Mouse (Mus musculus): Measurements from ENCODE around the gene Gm38431. TPM values are rescaled to one million over a fixed set of nuclear protein-coding genes. Genes with fewer than 3 reads are reported as not detected.

Gene Gm38431
- total RNA-seq, 1 experiment from 2014 or later = 4.7 TPM

GRCm38 (mm10) chr9:21113751-21114150 lies 22.0 kb upstream of the Gm38431 start:
- no peak for ATAC-seq (ENCODE audit: extremely low read depth, insufficient number of reproducible peaks, low FRiP score, poor library complexity, severe bottlenecking)

GRCm38 (mm10) chr9:21107607-21108237 lies 15.9 kb upstream of the Gm38431 start:
- no peak for ATAC-seq (ENCODE audit: extremely low read depth, insufficient number of reproducible peaks, low FRiP score, poor library complexity, severe bottlenecking)

DNA sequence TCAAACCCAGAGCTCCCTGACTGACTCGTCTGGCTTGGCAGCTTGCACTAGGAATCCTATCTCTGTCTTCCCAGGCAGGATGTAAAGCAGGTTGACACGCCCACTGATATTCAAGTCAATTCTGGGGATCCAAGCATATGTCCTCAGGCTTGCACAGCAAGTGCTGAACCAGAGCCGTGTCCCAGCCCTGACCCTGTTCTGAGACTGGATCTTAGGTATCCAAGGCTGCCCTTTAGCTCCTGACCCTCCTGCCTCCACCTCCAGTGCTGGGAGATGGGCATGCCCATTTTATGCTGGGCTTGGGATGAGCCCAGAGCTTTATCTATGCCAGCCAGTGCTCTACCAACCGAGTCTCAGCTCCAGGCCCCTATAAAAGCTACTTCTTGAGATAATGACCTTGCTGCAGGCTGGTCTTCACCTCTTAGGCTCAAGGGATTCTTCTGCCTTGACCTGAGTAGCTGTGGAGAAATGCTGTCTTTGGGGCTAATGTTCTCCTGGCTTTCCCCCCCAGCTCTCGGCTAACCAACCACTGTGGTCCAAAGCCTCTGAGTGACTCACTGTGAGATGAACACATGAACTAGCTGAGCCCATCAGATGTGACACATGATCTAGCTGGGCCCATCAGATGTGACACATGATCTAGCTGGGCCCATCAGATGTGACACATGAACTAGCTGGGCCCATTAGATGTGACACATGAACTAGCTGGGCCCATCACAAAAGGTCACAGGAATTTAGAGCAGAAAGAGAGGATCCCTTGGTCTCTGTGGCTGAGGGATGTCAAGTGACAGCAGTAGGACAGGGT lies 14.2 kb upstream of the Gm38431 start:
- ATAC-seq (ENCODE audit: extremely low read depth, insufficient number of reproducible peaks, low FRiP score, poor library complexity, severe bottlenecking) = no peak

DNA sequence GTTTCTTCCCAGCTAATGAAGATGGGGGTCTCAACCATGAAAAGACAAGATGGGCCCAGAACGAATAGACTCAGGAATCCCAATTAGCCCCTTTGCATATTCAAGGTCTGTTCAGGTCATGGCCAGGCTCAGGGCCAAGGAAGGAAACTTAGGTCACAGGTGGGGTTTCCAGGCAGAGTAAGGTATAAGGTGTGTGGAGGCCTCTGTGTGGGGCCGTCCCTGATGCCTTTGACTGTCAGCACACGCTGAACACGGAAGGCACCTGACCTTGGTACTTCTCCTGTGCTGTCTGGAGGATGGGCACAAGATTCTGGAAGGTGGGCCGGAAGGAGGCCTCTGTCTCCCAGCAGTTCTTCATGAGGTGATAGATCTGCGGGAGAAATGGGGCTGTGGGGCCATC lies 13.0 kb upstream of the Gm38431 start:
- no peak for ATAC-seq (ENCODE audit: extremely low read depth, insufficient number of reproducible peaks, low FRiP score, poor library complexity, severe bottlenecking)

GRCm38 (mm10) chr9:21102076-21102475 lies 10.3 kb upstream of the Gm38431 start:
- no peak for ATAC-seq (ENCODE audit: extremely low read depth, insufficient number of reproducible peaks, low FRiP score, poor library complexity, severe bottlenecking)

- ATAC-seq (ENCODE audit: extremely low read depth, insufficient number of reproducible peaks, low FRiP score, poor library complexity, severe bottlenecking) = no peak
Measured at GRCm38 (mm10) chr9:21100447-21101161, 8.8 kb upstream of the Gm38431 start.

- ATAC-seq (ENCODE audit: extremely low read depth, insufficient number of reproducible peaks, low FRiP score, poor library complexity, severe bottlenecking) = no peak
Measured at GRCm38 (mm10) chr9:21097793-21098192, 6.0 kb upstream of the Gm38431 start.

DNA sequence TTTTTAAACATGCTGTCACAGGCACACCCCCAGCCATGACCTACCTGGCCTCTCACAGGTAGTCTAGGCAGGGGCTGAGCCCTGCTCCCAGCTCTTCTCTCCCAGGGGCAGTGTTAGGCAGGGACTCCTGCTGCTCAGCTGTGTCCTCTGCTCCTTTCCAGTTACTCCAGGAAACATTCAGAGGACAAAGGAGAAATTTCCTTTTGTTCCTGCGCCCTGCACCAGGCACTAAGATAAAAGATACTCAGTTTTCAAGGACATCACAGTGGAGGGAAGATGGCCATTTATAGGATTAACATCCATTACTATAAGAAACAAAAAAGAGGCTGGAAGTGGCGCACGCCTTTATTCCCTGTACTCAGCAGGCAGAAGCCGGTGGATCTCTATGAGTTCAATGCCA lies 4.2 kb upstream of the Gm38431 start:
- no peak for ATAC-seq (ENCODE audit: extremely low read depth, insufficient number of reproducible peaks, low FRiP score, poor library complexity, severe bottlenecking)

GRCm38 (mm10) chr9:21093423-21093822 lies 1.6 kb upstream of the Gm38431 start:
- ATAC-seq (ENCODE audit: extremely low read depth, insufficient number of reproducible peaks, low FRiP score, poor library complexity, severe bottlenecking) = no peak

DNA sequence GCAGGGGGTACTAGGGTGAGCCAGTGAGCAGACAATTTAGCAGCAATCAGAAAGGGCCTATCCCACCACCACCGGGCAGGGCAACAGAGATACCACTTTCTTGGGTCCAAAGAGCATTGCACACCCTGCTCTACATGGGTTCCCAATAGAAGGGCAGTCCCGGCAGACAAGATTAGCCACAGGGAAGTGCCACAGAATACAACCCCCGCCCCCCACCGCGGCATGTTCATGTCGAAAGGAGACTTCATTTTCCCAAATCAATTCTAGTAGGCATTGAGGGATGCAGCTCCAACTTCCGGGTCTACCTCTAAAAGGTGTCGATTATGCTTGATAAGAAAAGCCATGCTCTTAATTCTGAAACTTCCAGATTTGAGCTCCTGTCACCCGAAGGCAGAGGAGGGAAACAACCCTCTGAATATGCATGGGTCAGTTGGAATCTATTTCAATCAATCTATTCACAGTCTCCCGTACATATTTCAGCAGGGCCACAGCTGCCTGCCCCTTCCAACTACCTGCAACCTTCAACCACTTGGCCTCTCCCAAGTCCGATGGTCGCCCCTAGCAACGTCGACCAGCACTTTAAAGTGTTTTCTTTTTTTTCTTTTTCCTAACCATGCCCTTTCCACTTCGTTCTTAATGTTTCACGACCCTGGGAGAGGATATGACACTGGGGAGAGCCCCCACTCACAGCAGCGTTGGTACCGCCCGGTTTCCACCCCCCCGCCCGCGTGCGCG lies 658 bp downstream of the Gm38431 start:
- no peak for ATAC-seq (ENCODE audit: extremely low read depth, insufficient number of reproducible peaks, low FRiP score, poor library complexity, severe bottlenecking)

- no peak for ATAC-seq (ENCODE audit: extremely low read depth, insufficient number of reproducible peaks, low FRiP score, poor library complexity, severe bottlenecking)
Measured at GRCm38 (mm10) chr9:21090537-21090936, 1.3 kb downstream of the Gm38431 start.

GRCm38 (mm10) chr9:21083324-21083723 lies 8.5 kb downstream of the Gm38431 start:
- ATAC-seq (ENCODE audit: extremely low read depth, insufficient number of reproducible peaks, low FRiP score, poor library complexity, severe bottlenecking) = no peak

- ATAC-seq (ENCODE audit: extremely low read depth, insufficient number of reproducible peaks, low FRiP score, poor library complexity, severe bottlenecking) = no peak
Measured at GRCm38 (mm10) chr9:21081127-21081526, 10.7 kb downstream of the Gm38431 start.

DNA sequence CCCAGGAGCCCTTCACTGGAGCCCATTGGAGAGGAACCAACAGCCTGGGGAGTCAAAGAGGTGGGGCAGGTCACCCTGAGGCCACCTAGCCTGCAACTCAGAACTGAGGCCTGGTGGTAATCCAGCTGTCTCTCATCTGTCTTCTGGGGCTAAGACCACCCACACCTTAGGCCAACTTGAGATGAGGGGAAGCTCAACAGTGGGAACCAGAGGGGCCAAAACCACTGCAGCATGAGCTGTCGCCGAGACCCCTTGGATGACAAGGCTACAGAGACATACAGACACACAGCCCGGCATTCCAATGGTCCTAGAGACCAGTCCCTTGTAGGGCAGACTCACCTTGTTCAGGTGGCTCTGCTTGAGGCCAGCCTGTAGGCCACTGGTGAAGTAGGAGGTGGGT lies 16.2 kb downstream of the Gm38431 start:
- no peak for ATAC-seq (ENCODE audit: extremely low read depth, insufficient number of reproducible peaks, low FRiP score, poor library complexity, severe bottlenecking)

DNA sequence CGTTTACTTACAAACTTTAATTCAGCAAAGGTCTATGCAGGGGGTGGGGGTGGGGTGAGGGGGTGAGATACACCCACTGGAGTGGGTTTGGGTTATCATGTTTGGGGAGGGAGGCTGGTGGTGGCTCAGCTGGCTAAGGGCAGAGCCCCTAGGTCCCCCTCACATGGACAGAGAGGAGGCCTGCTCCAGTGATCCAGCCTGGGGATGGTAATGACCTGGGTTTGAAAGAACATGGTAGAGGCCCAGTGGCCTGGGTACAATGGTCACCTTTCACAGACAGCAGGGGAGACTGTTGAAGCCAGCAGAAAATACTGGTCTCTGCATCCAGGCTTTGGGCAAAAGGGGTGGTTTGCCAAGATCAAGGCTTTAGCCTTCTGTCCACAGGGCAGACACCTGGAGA lies 17.6 kb downstream of the Gm38431 start:
- ATAC-seq (ENCODE audit: extremely low read depth, insufficient number of reproducible peaks, low FRiP score, poor library complexity, severe bottlenecking) = no peak

- ATAC-seq (ENCODE audit: extremely low read depth, insufficient number of reproducible peaks, low FRiP score, poor library complexity, severe bottlenecking) = peak; percentile 86
Measured at GRCm38 (mm10) chr9:21073044-21073840, 18.6 kb downstream of the Gm38431 start, which contains the start of the genes Gm49373 and Fdx1l. Gene Gm49373, minus strand, starts transcription at chr9:21073096. Gene Fdx1l, minus strand, starts transcription at chr9:21073614.

- no peak for ATAC-seq (ENCODE audit: extremely low read depth, insufficient number of reproducible peaks, low FRiP score, poor library complexity, severe bottlenecking)
Measured at GRCm38 (mm10) chr9:21072641-21073040, 19.2 kb downstream of the Gm38431 start.

DNA sequence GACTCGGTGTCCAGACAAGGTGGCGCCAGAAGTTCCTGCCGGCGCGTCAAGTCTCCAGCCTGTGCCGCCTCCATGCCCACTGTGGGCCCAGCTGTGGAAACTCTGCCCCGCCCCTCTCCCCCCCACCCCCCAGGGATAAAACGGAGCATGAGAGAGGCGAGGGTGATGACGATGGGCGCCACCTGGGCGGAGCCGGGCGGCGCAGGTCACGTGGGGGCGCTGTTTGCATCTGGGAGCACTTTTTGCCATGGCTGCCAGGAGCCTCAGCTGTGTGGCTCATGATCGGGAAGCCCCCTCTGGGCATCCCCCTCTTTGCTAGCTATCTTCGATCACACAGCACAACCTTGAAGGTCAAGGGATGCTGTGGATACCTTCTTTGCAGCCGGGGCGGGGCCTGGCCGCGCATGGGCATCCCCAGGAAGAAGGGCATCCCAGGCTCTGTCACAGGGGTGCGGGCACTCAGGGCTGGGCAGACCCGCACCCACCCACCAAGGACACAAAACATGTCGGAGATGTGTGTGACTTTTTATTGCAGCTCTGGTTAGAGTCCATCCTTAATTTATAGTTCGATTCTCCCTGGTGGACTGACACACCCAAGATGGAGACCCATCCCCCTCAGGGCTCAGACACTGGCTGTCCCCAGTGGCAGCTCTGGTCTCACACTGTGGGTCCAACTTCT lies 24.7 kb downstream of the Gm38431 start, which contains the start of gene Zglp1:
Gene Zglp1 (minus strand): TSS at position 88 of the 679 bp plus-strand sequence.
- ATAC-seq (ENCODE audit: extremely low read depth, insufficient number of reproducible peaks, low FRiP score, poor library complexity, severe bottlenecking) = no peak
